Mouse (Mus musculus) CH12.LX (cell line): ENCODE measurements around the gene Bex3. TPM values are rescaled to one million over a fixed set of nuclear protein-coding genes. Genes with fewer than 3 reads are reported as not detected.
"Not testable (repeated sequence)": the region's sequence is repeated elsewhere in the genome, so short reads cannot be mapped to it uniquely, and the experiment has no call there.

Source experiments
- DNase-seq: peaks from one replicate; pipeline ENCODE4 v3.0.0-alpha.2; 2013; ENCODE audit errors: extremely low read depth
- H3K27ac ChIP-seq: 2 replicates; pipeline ENCODE4 v1.5.1; 2012; ENCODE audit warnings: low read depth, mild to moderate bottlenecking, control low read depth, moderate library complexity; ENCODE audit not compliant: insufficient read depth
- H3K27me3 ChIP-seq: replicated peaks from 2 replicates; pipeline ENCODE3; 2012; ENCODE audit warnings: inconsistent platforms
- H3K36me3 ChIP-seq, 2 experiments: replicated peaks in 1 of 2; 2 replicates each; pipeline versions ENCODE3 to v1.6.1; 2012; ENCODE audit warnings: inconsistent platforms in 1 of 2, low read length in 1 of 2, mild to moderate bottlenecking in 1 of 2, mixed read lengths in 1 of 2, moderate library complexity in 1 of 2; ENCODE audit not compliant: control insufficient read depth in 1 of 2, insufficient read depth in 1 of 2
- H3K4me1 ChIP-seq, 2 experiments: 2 replicates each; pipeline ENCODE4 v1.6.1; 2012; ENCODE audit warnings: inconsistent platforms in 1 of 2, moderate library complexity in 1 of 2; ENCODE audit not compliant: insufficient read depth in 2 of 2, control insufficient read depth in 1 of 2
- H3K4me2 ChIP-seq: 2 replicates; pipeline ENCODE4 v1.6.1; 2012; ENCODE audit warnings: low read depth, mild to moderate bottlenecking, control low read depth; ENCODE audit not compliant: poor library complexity, insufficient read depth, severe bottlenecking
- H3K4me3 ChIP-seq, 3 experiments: fragments of 150-350 bp in 1 of 3; sonication (generic) in 1 of 3; replicated peaks in 1 of 3; 2 replicates each; pipeline versions ENCODE3 to v1.5.1; 2011 to 2012; ENCODE audit warnings: low read depth in 2 of 3, low read length in 2 of 3, mild to moderate bottlenecking in 2 of 3, moderate library complexity in 2 of 3, control low read depth in 1 of 3, improper control_type of control experiment in 1 of 3, inconsistent platforms in 1 of 3, mixed read lengths in 1 of 3; ENCODE audit not compliant: poor library complexity in 1 of 3
- H3K79me2 ChIP-seq: replicated peaks from 2 replicates; pipeline ENCODE4 v1.6.1; 2012; ENCODE audit warnings: mild to moderate bottlenecking, moderate library complexity; ENCODE audit not compliant: control insufficient read depth, poor library complexity, insufficient read depth, severe bottlenecking; ENCODE audit errors: extremely low read depth
- H3K9ac ChIP-seq: 2 replicates; pipeline ENCODE4 v1.6.1; 2012; ENCODE audit warnings: low read depth, mild to moderate bottlenecking, control low read depth, moderate library complexity; ENCODE audit not compliant: insufficient read depth
- H3K9me3 ChIP-seq: replicated peaks from 2 replicates; pipeline ENCODE3; 2012; ENCODE audit warnings: low read length, inconsistent platforms, mixed read lengths
- BHLHE40 ChIP-seq: IDR thresholded peaks from 2 replicates; pipeline ENCODE4 v1.6.1; 2011; ENCODE audit warnings: mild to moderate bottlenecking, low read depth, low read length, improper control_type of control experiment
- E2F4 ChIP-seq: IDR thresholded peaks from 2 replicates; pipeline ENCODE4 v1.6.1; 2011; ENCODE audit warnings: low read depth, low read length, improper control_type of control experiment; ENCODE audit not compliant: insufficient replicate concordance
- EP300 ChIP-seq: IDR thresholded peaks from 2 replicates; pipeline ENCODE4 v1.6.1; 2011; ENCODE audit warnings: low read length, improper control_type of control experiment
- IRF4 ChIP-seq: IDR thresholded peaks from 2 replicates; pipeline ENCODE4 v1.6.1; 2014; ENCODE audit warnings: low read depth, mild to moderate bottlenecking, inconsistent platforms, low read length, improper control_type of control experiment
- JUND ChIP-seq: conservative IDR thresholded peaks from 2 replicates; pipeline ENCODE4 v1.6.1; 2011; ENCODE audit warnings: low read depth, low read length, improper control_type of control experiment
- KAT2A ChIP-seq: IDR thresholded peaks from 2 replicates; pipeline ENCODE4 v1.6.1; 2012; ENCODE audit warnings: low read length, improper control_type of control experiment, inconsistent platforms; ENCODE audit not compliant: insufficient replicate concordance
- MAFK ChIP-seq: IDR thresholded peaks from 2 replicates; pipeline ENCODE4 v1.6.1; 2011; ENCODE audit warnings: low read length, improper control_type of control experiment; ENCODE audit not compliant: insufficient replicate concordance
- MAX ChIP-seq: IDR thresholded peaks from 2 replicates; pipeline ENCODE4 v1.6.1; 2011; ENCODE audit warnings: low read length, improper control_type of control experiment
- MAZ ChIP-seq: IDR thresholded peaks from 2 replicates; pipeline ENCODE4 v1.6.1; 2012; ENCODE audit warnings: low read depth, mild to moderate bottlenecking, inconsistent platforms, low read length, improper control_type of control experiment, moderate library complexity
- MEF2A ChIP-seq: IDR thresholded peaks from 2 replicates; pipeline ENCODE4 v1.6.1; 2014; ENCODE audit warnings: low read depth, mild to moderate bottlenecking, inconsistent platforms, low read length, improper control_type of control experiment, borderline replicate concordance
- SIN3A ChIP-seq: IDR thresholded peaks from 2 replicates; pipeline ENCODE4 v1.6.1; 2012; ENCODE audit warnings: low read length, improper control_type of control experiment, inconsistent platforms
- SMC3 ChIP-seq: IDR thresholded peaks from 2 replicates; pipeline ENCODE4 v1.6.1; 2011; ENCODE audit warnings: low read depth, low read length, improper control_type of control experiment
- USF2 ChIP-seq: conservative IDR thresholded peaks from 2 replicates; pipeline ENCODE4 v1.6.1; 2011; ENCODE audit warnings: low read depth, low read length, improper control_type of control experiment
- ZKSCAN1 ChIP-seq: IDR thresholded peaks from 2 replicates; pipeline ENCODE4 v1.6.1; 2012; ENCODE audit warnings: low read depth, inconsistent platforms, low read length, improper control_type of control experiment, borderline replicate concordance
- dilution Hi-C: fragments of 300-500 bp; cut with MboI; formaldehyde crosslinking; loops from 2 replicates; pipeline ENCODE4 v1.14.3; 2020; ENCODE audit warnings: low sequenced_read_pairs; ENCODE audit not compliant: extremely low pct_unique_long_range_greater_than_20kb, extremely low pct_ligation_motif_present
- in situ Hi-C: fragments of 300-500 bp; cut with MboI; formaldehyde crosslinking; loops from 3 replicates; pipeline ENCODE4 v1.14.3; 2019; ENCODE audit warnings: low sequenced_read_pairs, low pct_ligation_motif_present, low pct_unique_long_range_greater_than_20kb, mixed read lengths
- polyA plus RNA-seq: library from polyadenylated mRNA; unstranded; fragments of >175 nt; gene quantifications from 2 replicates; pipeline ENCODE4 v1.2.1, GENCODE M21; 2012; ENCODE audit warnings: low read depth; ENCODE audit not compliant: insufficient read length
- total RNA-seq, 2 experiments: library from RNA; depleted of rRNA; stranded (reverse); fragments of 300-350 nt in 1 of 2; fragments of >200 nt in 1 of 2; gene quantifications; 2 replicates each; pipeline ENCODE4 v1.2.3; 2012 to 2014

Bex3 gene
- total RNA-seq (2012; rRNA removed) (118 and 124 TPM in 2 replicates), total RNA-seq (2014; rRNA removed) (87.0 and 87.4 TPM in 2 replicates), polyA plus RNA-seq (228 and 235 TPM in 2 replicates)

DNA sequence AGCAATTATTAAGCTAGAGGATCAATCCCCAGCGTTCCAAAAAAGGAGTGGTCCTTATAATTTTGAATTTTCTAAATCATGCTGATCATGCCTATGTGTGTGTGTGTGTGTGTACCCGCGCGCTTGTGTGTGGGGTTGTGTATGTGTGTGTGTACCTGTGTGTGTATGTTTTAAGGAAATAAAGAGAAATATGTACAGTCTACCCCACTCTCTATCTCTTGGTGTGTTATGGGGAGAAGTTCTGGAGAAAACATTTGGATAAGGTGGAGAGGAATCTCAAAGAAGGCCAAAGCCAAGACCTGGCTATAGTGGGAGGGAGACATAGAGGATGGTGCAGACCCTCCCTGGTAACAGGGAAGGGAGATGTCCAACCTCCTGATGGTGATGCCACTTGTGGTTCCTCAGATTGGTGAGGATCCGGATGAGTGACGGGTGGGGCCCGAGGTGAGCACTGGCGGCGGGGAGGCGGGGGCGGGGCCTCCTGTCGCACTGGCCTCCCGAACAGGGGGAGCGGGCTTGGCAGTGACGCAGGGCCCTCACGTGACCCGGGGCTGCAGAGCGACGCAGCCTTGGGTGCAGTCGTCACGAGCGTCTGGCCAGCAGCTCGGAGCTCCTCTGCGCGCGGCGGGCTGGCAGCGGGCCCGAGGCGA is at the start of gene Bex3:
TSS of gene Bex3 (plus strand) at position 511 of the 650 bp plus-strand sequence.
- peak within 1 kb of the TSS; percentile 66 for H3K9ac ChIP-seq
- H3K79me2 ChIP-seq, H3K4me1 ChIP-seq, dilution Hi-C loops, DNase-seq, H3K27me3 ChIP-seq, H3K9me3 ChIP-seq, in situ Hi-C loops, H3K27ac ChIP-seq: not testable (repeated sequence)
- peak within 1 kb of the TSS; percentile 20 to 65 (median 38) for H3K4me3 ChIP-seq
- H3K36me3 ChIP-seq = peaks cover 0 to 10% of the 10 kb centered on the region in 2 experiments
- peak within 1 kb of the TSS; percentile 60; the same call in 1 of the 2 replicates for H3K4me2 ChIP-seq

DNA sequence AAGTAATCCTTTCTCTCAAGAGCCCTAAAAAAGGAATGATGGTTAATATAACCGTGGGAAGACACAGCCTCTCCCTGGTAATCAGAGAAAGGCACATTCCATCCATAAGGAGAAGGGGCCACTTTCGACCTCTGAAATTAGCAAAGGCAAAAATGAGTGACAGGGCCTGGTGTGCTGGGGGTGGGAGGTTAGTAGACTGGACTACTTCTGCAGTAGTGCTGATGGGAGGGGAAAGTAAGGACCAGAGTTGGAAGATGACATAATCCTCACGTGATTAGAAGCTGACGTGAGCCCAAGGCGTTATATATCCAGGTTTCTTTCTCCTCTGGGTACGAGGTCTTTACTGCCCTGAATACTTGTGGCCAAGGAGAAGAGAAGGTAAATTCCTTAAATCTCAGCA is 46.3 kb upstream of the Bex3 start:
- H3K4me3 ChIP-seq = no peak overlapping the region
- no peak overlapping the region for H3K9ac ChIP-seq
- no peak for TF ChIP-seq JUND
- no peak for TF ChIP-seq KAT2A
- no peak for TF ChIP-seq EP300
- TF ChIP-seq MAFK = no peak
- TF ChIP-seq SIN3A = no peak
- no peak for TF ChIP-seq IRF4
- TF ChIP-seq MAX = no peak
- no peak for TF ChIP-seq ZKSCAN1
- TF ChIP-seq BHLHE40 = peak; percentile 37; the same call in 1 of the 2 replicates
- in situ Hi-C loops = no loop called here
- no peaks in the 10 kb centered on the region for H3K79me2 ChIP-seq
- no peaks in the 10 kb centered on the region for H3K4me1 ChIP-seq
- H3K27me3 ChIP-seq = no peaks in the 10 kb centered on the region
- dilution Hi-C loops = no loop called here
- no peak for DNase-seq
- no peak overlapping the region for H3K4me2 ChIP-seq
- H3K9me3 ChIP-seq = no peaks in the 10 kb centered on the region
- H3K36me3 ChIP-seq = no peaks in the 10 kb centered on the region
- no peak overlapping the region for H3K27ac ChIP-seq

DNA sequence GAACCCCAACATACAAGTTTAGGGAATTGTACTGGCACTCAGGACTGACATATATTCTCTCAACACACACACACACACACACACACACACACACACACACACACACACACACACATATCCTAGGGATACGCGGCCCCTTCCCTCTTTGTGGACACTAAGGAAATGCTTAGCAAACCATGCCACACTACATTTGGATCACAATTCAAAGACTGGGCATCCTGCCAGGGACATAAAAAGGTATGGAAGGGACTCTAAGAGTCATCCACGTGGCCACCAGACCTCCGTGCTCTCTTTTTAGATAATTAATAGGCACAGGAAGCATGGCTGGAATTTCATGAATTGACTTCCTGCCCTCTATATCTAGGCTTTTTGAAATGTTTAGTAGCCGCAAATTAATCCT is 42.3 kb upstream of the Bex3 start:
- dilution Hi-C loops = no loop called here
- Histone ChIP-seq H3K9me3 (no peaks in the 10 kb centered on the region), H3K4me3 (no peak overlapping the region), H3K4me2 (no peak overlapping the region), H3K36me3 (no peaks in the 10 kb centered on the region), H3K27ac (no peak overlapping the region), H3K4me1 (no peaks in the 10 kb centered on the region), H3K79me2 (no peaks in the 10 kb centered on the region), H3K9ac (no peak overlapping the region), H3K27me3 (no peaks in the 10 kb centered on the region)
- TF ChIP-seq MAZ = no peak
- TF ChIP-seq ZKSCAN1 = no peak
- TF ChIP-seq SMC3 = no peak
- no peak for TF ChIP-seq MEF2A
- TF ChIP-seq USF2 = no peak
- no peak for TF ChIP-seq E2F4
- in situ Hi-C loops = no loop called here
- no peak for DNase-seq
